Mouse (Mus musculus) MEL (cell line): ENCODE measurements around the gene Snx32. TPM values are rescaled to one million over a fixed set of nuclear protein-coding genes. Genes with fewer than 3 reads are reported as not detected.

ENCODE experiments used
- DNase-seq: peaks from one replicate; pipeline ENCODE4 v3.0.0; 2011; ENCODE audit warnings: low read depth, low spot score
- H3K27ac ChIP-seq: 2 replicates; pipeline ENCODE4 v1.5.1; 2012; ENCODE audit warnings: low read depth, mild to moderate bottlenecking, control low read depth, low read length, moderate library complexity; ENCODE audit not compliant: control insufficient read depth
- H3K27me3 ChIP-seq, 2 experiments: fragments of 150-350 bp in 1 of 2; sonication (generic) in 1 of 2; 2 replicates each; pipeline ENCODE4 v1.6.1; 2012; ENCODE audit warnings: low read length in 2 of 2, mild to moderate bottlenecking in 2 of 2, improper control_type of control experiment in 1 of 2, moderate library complexity in 1 of 2; ENCODE audit not compliant: insufficient read depth in 2 of 2, control insufficient read depth in 1 of 2
- H3K36me3 ChIP-seq, 2 experiments: 2 replicates each; pipeline ENCODE4 v1.6.1; 2012 to 2014; ENCODE audit warnings: low read length in 2 of 2, improper control_type of control experiment in 1 of 2, inconsistent platforms in 1 of 2, mild to moderate bottlenecking in 1 of 2; ENCODE audit not compliant: insufficient read depth in 2 of 2, control insufficient read depth in 1 of 2
- H3K4me1 ChIP-seq, 2 experiments: fragments of 150-350 bp in 1 of 2; sonication (generic) in 1 of 2; 2 replicates each; pipeline ENCODE4 v1.6.1; 2012; ENCODE audit warnings: low read length in 2 of 2, improper control_type of control experiment in 1 of 2, mild to moderate bottlenecking in 1 of 2; ENCODE audit not compliant: insufficient read depth in 2 of 2, control insufficient read depth in 1 of 2
- H3K4me3 ChIP-seq, 2 experiments: fragments of 150-350 bp in 1 of 2; sonication (generic) in 1 of 2; 2 replicates each; pipeline ENCODE4 v1.5.1; 2012; ENCODE audit warnings: low read depth in 2 of 2, low read length in 2 of 2, mild to moderate bottlenecking in 2 of 2, moderate library complexity in 2 of 2, control low read depth in 1 of 2, improper control_type of control experiment in 1 of 2; ENCODE audit not compliant: control insufficient read depth in 1 of 2, insufficient read depth in 1 of 2
- H3K79me2 ChIP-seq: 2 replicates; pipeline ENCODE4 v1.6.1; 2012; ENCODE audit warnings: mild to moderate bottlenecking, low read length, moderate library complexity; ENCODE audit not compliant: control insufficient read depth, poor library complexity, insufficient read depth
- H3K9ac ChIP-seq: 2 replicates; pipeline ENCODE4 v1.6.1; 2012; ENCODE audit warnings: low read depth, mild to moderate bottlenecking, control low read depth, low read length, moderate library complexity; ENCODE audit not compliant: control insufficient read depth, poor library complexity, severe bottlenecking
- H3K9me3 ChIP-seq: fragments of 150-350 bp; sonication (generic); replicated peaks from 2 replicates; pipeline ENCODE4 v1.6.1; 2012; ENCODE audit warnings: mild to moderate bottlenecking, low read length, improper control_type of control experiment, moderate library complexity; ENCODE audit not compliant: insufficient read depth
- BHLHE40 ChIP-seq: IDR thresholded peaks from 2 replicates; pipeline ENCODE4 v1.6.1; 2012; ENCODE audit warnings: low read depth, mild to moderate bottlenecking, inconsistent platforms, low read length, improper control_type of control experiment, borderline replicate concordance
- CHD2 ChIP-seq: IDR thresholded peaks from 2 replicates; pipeline ENCODE4 v1.6.1; 2011; ENCODE audit warnings: low read length, improper control_type of control experiment
- CTCF ChIP-seq, 3 experiments: IDR thresholded peaks in 2 of 3; conservative IDR thresholded peaks in 1 of 3; 2 replicates each; pipeline ENCODE4 v1.5.1; 2011 to 2012; ENCODE audit warnings: low read length in 3 of 3, low read depth in 2 of 3, mild to moderate bottlenecking in 2 of 3, improper control_type of control experiment in 1 of 3, inconsistent platforms in 1 of 3, mixed read lengths in 1 of 3, moderate library complexity in 1 of 3; ENCODE audit not compliant: control insufficient read depth in 1 of 3, insufficient read depth in 1 of 3, poor library complexity in 1 of 3, severe bottlenecking in 1 of 3
- E2F4 ChIP-seq: IDR thresholded peaks from 2 replicates; pipeline ENCODE4 v1.6.1; 2011; ENCODE audit warnings: low read depth, low read length, improper control_type of control experiment, borderline replicate concordance
- ELF1 ChIP-seq: IDR thresholded peaks from 2 replicates; pipeline ENCODE4 v1.6.1; 2014; ENCODE audit warnings: low read depth, mild to moderate bottlenecking, inconsistent platforms, low read length, improper control_type of control experiment, moderate library complexity
- EP300 ChIP-seq, 2 experiments: IDR thresholded peaks; 2 replicates each; pipeline ENCODE4 v1.6.1; 2011; ENCODE audit warnings: improper control_type of control experiment in 2 of 2, low read length in 2 of 2, low read depth in 1 of 2, mild to moderate bottlenecking in 1 of 2
- ETS1 ChIP-seq: IDR thresholded peaks from 2 replicates; pipeline ENCODE4 v1.6.1; 2012; ENCODE audit warnings: low read depth, mild to moderate bottlenecking, inconsistent platforms, low read length, improper control_type of control experiment, moderate library complexity
- GABPA ChIP-seq: IDR thresholded peaks from 2 replicates; pipeline ENCODE4 v1.6.1; 2012; ENCODE audit warnings: low read depth, mild to moderate bottlenecking, inconsistent platforms, low read length, improper control_type of control experiment, moderate library complexity
- GATA1 ChIP-seq: IDR thresholded peaks from 2 replicates; pipeline ENCODE4 v1.6.1; 2011; ENCODE audit warnings: low read depth, low read length, improper control_type of control experiment
- JUND ChIP-seq: IDR thresholded peaks from 2 replicates; pipeline ENCODE4 v1.6.1; 2011; ENCODE audit warnings: low read depth, mild to moderate bottlenecking, improper control_type of control experiment, low read length
- KAT2A ChIP-seq: conservative IDR thresholded peaks from 2 replicates; pipeline ENCODE4 v1.6.1; 2012; ENCODE audit warnings: low read depth, low read length, improper control_type of control experiment, inconsistent platforms
- MAX ChIP-seq: IDR thresholded peaks from 2 replicates; pipeline ENCODE4 v1.6.1; 2011; ENCODE audit warnings: low read length, improper control_type of control experiment
- MAZ ChIP-seq: IDR thresholded peaks from 2 replicates; pipeline ENCODE4 v1.6.1; 2012; ENCODE audit warnings: low read depth, mild to moderate bottlenecking, inconsistent platforms, low read length, improper control_type of control experiment
- MEF2A ChIP-seq: IDR thresholded peaks from 2 replicates; pipeline ENCODE4 v1.6.1; 2014; ENCODE audit warnings: low read depth, mild to moderate bottlenecking, inconsistent platforms, low read length, improper control_type of control experiment; ENCODE audit not compliant: poor library complexity, insufficient replicate concordance, severe bottlenecking; ENCODE audit errors: extremely low read depth
- MXI1 ChIP-seq: IDR thresholded peaks from 2 replicates; pipeline ENCODE4 v1.6.1; 2011; ENCODE audit warnings: mild to moderate bottlenecking, low read depth, low read length, improper control_type of control experiment
- MYB ChIP-seq: IDR thresholded peaks from 2 replicates; pipeline ENCODE4 v1.6.1; 2011; ENCODE audit warnings: mild to moderate bottlenecking, low read depth, low read length, improper control_type of control experiment
- MYC ChIP-seq: IDR thresholded peaks from 2 replicates; pipeline ENCODE4 v1.6.1; 2011; ENCODE audit warnings: low read depth, mild to moderate bottlenecking, low read length, improper control_type of control experiment, moderate library complexity
- NELFE ChIP-seq: IDR thresholded peaks from 2 replicates; pipeline ENCODE4 v1.6.1; 2011; ENCODE audit warnings: low read depth, low read length, improper control_type of control experiment
- NRF1 ChIP-seq: IDR thresholded peaks from 2 replicates; pipeline ENCODE4 v1.6.1; 2014; ENCODE audit warnings: low read depth, mild to moderate bottlenecking, inconsistent platforms, low read length, improper control_type of control experiment, moderate library complexity; ENCODE audit not compliant: poor library complexity, insufficient read depth, severe bottlenecking
- POLR2AphosphoS2 ChIP-seq: IDR thresholded peaks from 2 replicates; pipeline ENCODE4 v1.6.1; 2011; ENCODE audit warnings: low read length, improper control_type of control experiment
- RAD21 ChIP-seq: IDR thresholded peaks from 2 replicates; pipeline ENCODE4 v1.6.1; 2011; ENCODE audit warnings: mild to moderate bottlenecking, low read depth, low read length, improper control_type of control experiment
- RCOR1 ChIP-seq: IDR thresholded peaks from 2 replicates; pipeline ENCODE4 v1.6.1; 2012; ENCODE audit warnings: low read depth, mild to moderate bottlenecking, inconsistent platforms, low read length, improper control_type of control experiment
- TAL1 ChIP-seq: IDR thresholded peaks from 2 replicates; pipeline ENCODE4 v1.6.1; 2012; ENCODE audit warnings: mild to moderate bottlenecking, inconsistent platforms, low read length, moderate library complexity, mixed read lengths
- TBP ChIP-seq: IDR thresholded peaks from 2 replicates; pipeline ENCODE4 v1.8.0; 2011; ENCODE audit warnings: low read depth, low read length, improper control_type of control experiment
- TCF12 ChIP-seq: IDR thresholded peaks from 2 replicates; pipeline ENCODE4 v1.6.1; 2014; ENCODE audit warnings: low read depth, mild to moderate bottlenecking, inconsistent platforms, low read length, improper control_type of control experiment, moderate library complexity
- USF1 ChIP-seq: IDR thresholded peaks from 2 replicates; pipeline ENCODE4 v1.6.1; 2014; ENCODE audit warnings: low read depth, mild to moderate bottlenecking, inconsistent platforms, low read length, improper control_type of control experiment, moderate library complexity
- USF2 ChIP-seq, 2 experiments: IDR thresholded peaks; 2 replicates each; pipeline ENCODE4 v1.6.1; 2011 to 2012; ENCODE audit warnings: improper control_type of control experiment in 2 of 2, low read length in 2 of 2, borderline replicate concordance in 1 of 2, inconsistent platforms in 1 of 2, low read depth in 1 of 2, mild to moderate bottlenecking in 1 of 2; ENCODE audit not compliant: insufficient read depth in 1 of 2
- ZKSCAN1 ChIP-seq: IDR thresholded peaks from 2 replicates; pipeline ENCODE4 v1.6.1; 2012; ENCODE audit warnings: low read depth, mild to moderate bottlenecking, inconsistent platforms, low read length, improper control_type of control experiment, moderate library complexity
- ZMIZ1 ChIP-seq: IDR thresholded peaks from 2 replicates; pipeline ENCODE4 v1.6.1; 2012; ENCODE audit warnings: low read depth, mild to moderate bottlenecking, inconsistent platforms, low read length, improper control_type of control experiment, moderate library complexity
- polyA plus RNA-seq, 2 experiments: library from polyadenylated mRNA; stranded (reverse) in 1 of 2; unstranded in 1 of 2; fragments of >175 nt in 1 of 2; fragments of >200 nt in 1 of 2; gene quantifications; 2 replicates each; pipeline versions ENCODE4 v1.2.1 to v1.2.4; 2012; ENCODE audit warnings: low replicate concordance in 2 of 2, low read depth in 1 of 2; ENCODE audit not compliant: insufficient read length in 2 of 2, insufficient read depth in 1 of 2, missing spikeins in 1 of 2
- total RNA-seq: library from RNA; depleted of rRNA; stranded (reverse); fragments of 300-350 nt; gene quantifications from 2 replicates; pipeline ENCODE4 v1.2.3, GENCODE M21; 2012

Gene Snx32
- total and polyA plus RNA-seq, 3 experiments, result 1.3 to 2.6 TPM; not detected in 1

DNA sequence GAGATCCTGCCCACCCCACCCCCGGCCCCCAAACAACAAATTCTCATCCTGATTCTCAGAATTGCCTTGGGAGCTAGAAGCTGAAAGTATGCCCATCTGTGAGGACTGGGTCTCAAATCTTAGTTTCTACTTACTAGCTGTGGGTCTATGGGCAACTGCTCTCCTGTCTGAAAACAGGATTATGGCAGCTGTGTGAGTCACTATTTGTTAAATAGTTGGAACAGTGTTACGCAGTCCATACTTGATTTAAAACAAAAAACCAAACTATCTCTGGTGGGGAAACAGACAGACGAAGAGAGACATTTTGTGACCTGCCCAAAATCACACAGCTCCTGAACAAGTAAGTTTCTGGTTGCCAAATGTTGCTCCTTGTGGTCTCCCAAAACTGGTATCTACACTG lies 60.7 kb downstream of the Snx32 start:
- Histone ChIP-seq H3K27me3 (no peaks in the 10 kb centered on the region), H3K9me3 (no peaks in the 10 kb centered on the region), H3K4me1 (peaks cover 0 to 25% of the 10 kb centered on the region in 2 experiments; a peak in 3 of 4 replicates), H3K79me2 (peaks cover 6% of the 10 kb centered on the region; the same call in 1 of the 2 replicates), H3K4me3 (no peak overlapping the region), H3K36me3 (peaks cover 0 to 4% of the 10 kb centered on the region in 2 experiments; a peak in 2 of 4 replicates), H3K27ac (no peak overlapping the region), H3K9ac (no peak overlapping the region)
- TF ChIP-seq MAZ (no peak), TAL1 (no peak), E2F4 (no peak), EP300 (IDR thresholded peaks at IDR 0.05; ENCODE audit: low read depth in 1 of 2, low read length in 2 of 2) (no peak), CTCF (IDR thresholded peaks at IDR 0.05 in 2 of 3, conservative IDR thresholded peaks at IDR 0.05 in 1 of 3; ENCODE audit: control insufficient read depth in 1 of 3, insufficient read depth in 1 of 3, low read depth in 2 of 3, low read length in 3 of 3, poor library complexity in 1 of 3, severe bottlenecking in 1 of 3) (no peak), NRF1 (no peak), NELFE (no peak), GATA1 (no peak), MEF2A (no peak), RCOR1 (no peak), JUND (no peak), TCF12 (no peak), ZKSCAN1 (no peak), USF1 (no peak)
- DNase-seq, result no peak

DNA sequence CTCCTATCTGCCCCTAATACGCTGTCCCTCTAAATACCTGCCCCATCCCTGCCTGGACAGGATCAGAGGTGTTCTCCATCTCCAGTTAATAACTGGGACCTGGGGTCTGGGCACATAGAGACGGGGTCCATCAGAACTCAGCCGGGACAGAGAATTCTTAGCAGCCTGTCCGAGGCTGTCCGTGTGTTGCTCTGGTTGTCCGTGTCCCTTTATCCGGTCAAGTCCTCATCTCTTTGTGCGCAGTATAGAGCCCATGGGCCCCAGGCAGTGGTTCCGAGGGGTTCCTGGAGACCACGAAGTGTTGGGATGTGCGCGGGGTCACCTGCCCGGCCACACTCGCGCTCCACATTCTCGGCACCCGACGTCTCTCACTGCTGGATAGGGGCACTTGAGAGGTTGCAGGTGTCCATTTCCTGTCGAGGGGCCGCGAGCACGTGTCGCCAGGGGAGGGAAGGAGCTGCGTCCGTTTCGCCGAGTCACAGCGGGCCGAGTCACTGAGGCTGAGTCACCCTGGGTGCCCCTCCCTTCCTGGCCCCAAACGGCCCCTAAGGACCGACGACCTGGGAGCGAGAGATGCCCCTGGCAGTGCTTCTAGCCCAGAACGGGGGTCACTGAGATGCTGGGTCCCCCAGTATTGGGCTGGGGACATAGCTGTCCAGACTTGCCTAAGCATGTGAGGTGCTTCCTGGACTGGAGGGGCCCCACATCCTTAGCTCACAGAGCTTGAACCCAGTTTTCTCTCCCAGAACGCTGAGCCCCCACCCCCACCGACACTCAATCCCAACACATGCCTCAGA lies 61.8 kb downstream of the Snx32 start:
- Histone ChIP-seq H3K4me1 (peaks cover 0 to 25% of the 10 kb centered on the region in 2 experiments; a peak in 3 of 4 replicates), H3K36me3 (peaks cover 0 to 4% of the 10 kb centered on the region in 2 experiments; a peak in 2 of 4 replicates), H3K9ac (peak overlapping the region; percentile 64), H3K4me3 (peak overlapping the region; percentile 80 to 81), H3K79me2 (peaks cover 6% of the 10 kb centered on the region; the same call in 1 of the 2 replicates), H3K27ac (peak overlapping the region; percentile 20; the same call in 1 of the 2 replicates), H3K27me3 (no peaks in the 10 kb centered on the region), H3K9me3 (no peaks in the 10 kb centered on the region)
- DNase-seq, result peak; percentile 70
- TF ChIP-seq CHD2 (no peak), POLR2AphosphoS2 (no peak), MAX (peak; percentile 96), BHLHE40 (peak; percentile 53; the same call in 1 of the 2 replicates), TBP (no peak), EP300 (IDR thresholded peaks at IDR 0.05; ENCODE audit: low read depth in 1 of 2, low read length in 2 of 2) (peak in 1 of 2 experiments; percentile 40; a peak in 2 of 4 replicates), MEF2A (no peak), MYC (0 out of 2 replicates have a peak, but pooled peaks have one; percentile 48), MXI1 (peak; percentile 35; the same call in 1 of the 2 replicates), ZMIZ1 (no peak), GABPA (no peak), NELFE (no peak), USF2 (IDR thresholded peaks at IDR 0.05; ENCODE audit: borderline replicate concordance in 1 of 2, insufficient read depth in 1 of 2, low read depth in 1 of 2, low read length in 2 of 2) (no peak), NRF1 (no peak), E2F4 (no peak), MYB (no peak), RAD21 (no peak), KAT2A (no peak), TAL1 (no peak), ETS1 (peak; percentile 31; the same call in 1 of the 2 replicates), ELF1 (no peak)
